Mouse (Mus musculus): ENCODE data around the gene Elp1. TPM values are rescaled to one million over a fixed set of nuclear protein-coding genes. Genes with fewer than 3 reads are reported as not detected.

Gene Elp1
- 20.2 and 44.5 TPM in 2 replicates for polyA plus RNA-seq (2011; ENCODE audit: insufficient read depth, insufficient read length, low replicate concordance, missing spikeins)

- peak within 1 kb of the TSS; percentile 85 for H3K4me3 ChIP-seq (replicated peaks; ENCODE audit: control insufficient read depth, low read depth, low read length)
- no peaks in the 10 kb centered on the region for H3K4me1 ChIP-seq (ENCODE audit: control insufficient read depth, insufficient read depth, low read length)
- WGBS: under 1% methylated on average over 72 of the region's 72 CpGs
- H3K27ac ChIP-seq (ENCODE audit: control insufficient read depth, insufficient read depth, low read depth, low read length, poor library complexity): peak within 1 kb of the TSS; percentile 15; the same call in 1 of the 2 replicates
- TF ChIP-seq POLR2A (IDR thresholded peaks at IDR 0.05; ENCODE audit: borderline replicate concordance, control insufficient read depth, low read depth, low read length) (peak; percentile 33; the same call in 1 of the 2 replicates), CTCF (IDR thresholded peaks at IDR 0.05; ENCODE audit: control insufficient read depth, insufficient read depth, low read length) (peak; percentile 2; the same call in 1 of the 2 replicates)
These were observed at the start of gene Elp1, which contains the start of gene Fam206a for GRCm38 (mm10) chr4:56801907-56802668. Gene Elp1 (minus strand): TSS chr4:56802331. Gene Fam206a (plus strand): TSS chr4:56802345.

GRCm38 (mm10) chr4:56850724-56851123 is 48.6 kb upstream of the Elp1 start:
- no peak overlapping the region for H3K4me3 ChIP-seq (replicated peaks; ENCODE audit: control insufficient read depth, low read depth, low read length)
- H3K4me1 ChIP-seq (ENCODE audit: control insufficient read depth, insufficient read depth, low read length): no peaks in the 10 kb centered on the region
- no peak overlapping the region for H3K27ac ChIP-seq (ENCODE audit: control insufficient read depth, insufficient read depth, low read depth, low read length, poor library complexity)
- TF ChIP-seq CTCF (IDR thresholded peaks at IDR 0.05; ENCODE audit: control insufficient read depth, insufficient read depth, low read length) (no peak), POLR2A (IDR thresholded peaks at IDR 0.05; ENCODE audit: borderline replicate concordance, control insufficient read depth, low read depth, low read length) (no peak)
- WGBS: 81% methylated on average over 6 of the region's 6 CpGs

GRCm38 (mm10) chr4:56848044-56848443 is 45.9 kb upstream of the Elp1 start:
- 90% methylated on average over 6 of the region's 6 CpGs for WGBS
- no peak overlapping the region for H3K4me3 ChIP-seq (replicated peaks; ENCODE audit: control insufficient read depth, low read depth, low read length)
- TF ChIP-seq POLR2A (IDR thresholded peaks at IDR 0.05; ENCODE audit: borderline replicate concordance, control insufficient read depth, low read depth, low read length) (no peak), CTCF (IDR thresholded peaks at IDR 0.05; ENCODE audit: control insufficient read depth, insufficient read depth, low read length) (no peak)
- no peaks in the 10 kb centered on the region for H3K4me1 ChIP-seq (ENCODE audit: control insufficient read depth, insufficient read depth, low read length)
- H3K27ac ChIP-seq (ENCODE audit: control insufficient read depth, insufficient read depth, low read depth, low read length, poor library complexity): no peak overlapping the region

GRCm38 (mm10) chr4:56847400-56847799 is 45.3 kb upstream of the Elp1 start:
- no peak overlapping the region for H3K4me3 ChIP-seq (replicated peaks; ENCODE audit: control insufficient read depth, low read depth, low read length)
- H3K4me1 ChIP-seq (ENCODE audit: control insufficient read depth, insufficient read depth, low read length): no peaks in the 10 kb centered on the region
- WGBS: 87% methylated on average over 3 of the region's 3 CpGs
- TF ChIP-seq POLR2A (IDR thresholded peaks at IDR 0.05; ENCODE audit: borderline replicate concordance, control insufficient read depth, low read depth, low read length) (no peak), CTCF (IDR thresholded peaks at IDR 0.05; ENCODE audit: control insufficient read depth, insufficient read depth, low read length) (no peak)
- H3K27ac ChIP-seq (ENCODE audit: control insufficient read depth, insufficient read depth, low read depth, low read length, poor library complexity): no peak overlapping the region

- H3K27ac ChIP-seq (ENCODE audit: control insufficient read depth, insufficient read depth, low read depth, low read length, poor library complexity): no peak overlapping the region
- WGBS: 82% methylated on average over 12 of the region's 12 CpGs
- TF ChIP-seq CTCF (IDR thresholded peaks at IDR 0.05; ENCODE audit: control insufficient read depth, insufficient read depth, low read length): no peak
- H3K4me1 ChIP-seq (ENCODE audit: control insufficient read depth, insufficient read depth, low read length): no peaks in the 10 kb centered on the region
- no peak overlapping the region for H3K4me3 ChIP-seq (replicated peaks; ENCODE audit: control insufficient read depth, low read depth, low read length)
These were observed 43.9 kb upstream of the Elp1 start for GRCm38 (mm10) chr4:56845896-56846533.

GRCm38 (mm10) chr4:56844911-56845310 is 42.8 kb upstream of the Elp1 start:
- WGBS: 81% methylated on average over 4 of the region's 4 CpGs
- TF ChIP-seq POLR2A (IDR thresholded peaks at IDR 0.05; ENCODE audit: borderline replicate concordance, control insufficient read depth, low read depth, low read length) (no peak), CTCF (IDR thresholded peaks at IDR 0.05; ENCODE audit: control insufficient read depth, insufficient read depth, low read length) (no peak)
- Histone ChIP-seq H3K4me3 (replicated peaks; ENCODE audit: control insufficient read depth, low read depth, low read length) (no peak overlapping the region), H3K27ac (ENCODE audit: control insufficient read depth, insufficient read depth, low read depth, low read length, poor library complexity) (no peak overlapping the region), H3K4me1 (ENCODE audit: control insufficient read depth, insufficient read depth, low read length) (no peaks in the 10 kb centered on the region)

GRCm38 (mm10) chr4:56843963-56844362 is 41.8 kb upstream of the Elp1 start:
- no peak overlapping the region for H3K27ac ChIP-seq (ENCODE audit: control insufficient read depth, insufficient read depth, low read depth, low read length, poor library complexity)
- WGBS: 84% methylated on average over 2 of the region's 2 CpGs
- H3K4me1 ChIP-seq (ENCODE audit: control insufficient read depth, insufficient read depth, low read length): no peaks in the 10 kb centered on the region
- no peak overlapping the region for H3K4me3 ChIP-seq (replicated peaks; ENCODE audit: control insufficient read depth, low read depth, low read length)
- TF ChIP-seq CTCF (IDR thresholded peaks at IDR 0.05; ENCODE audit: control insufficient read depth, insufficient read depth, low read length) (peak; percentile 23; the same call in 1 of the 2 replicates), POLR2A (IDR thresholded peaks at IDR 0.05; ENCODE audit: borderline replicate concordance, control insufficient read depth, low read depth, low read length) (no peak)

GRCm38 (mm10) chr4:56842501-56842900 is 40.4 kb upstream of the Elp1 start:
- H3K27ac ChIP-seq (ENCODE audit: control insufficient read depth, insufficient read depth, low read depth, low read length, poor library complexity): no peak overlapping the region
- 62% methylated on average over 7 of the region's 7 CpGs for WGBS
- H3K4me1 ChIP-seq (ENCODE audit: control insufficient read depth, insufficient read depth, low read length): no peaks in the 10 kb centered on the region
- H3K4me3 ChIP-seq (replicated peaks; ENCODE audit: control insufficient read depth, low read depth, low read length): no peak overlapping the region
- TF ChIP-seq CTCF (IDR thresholded peaks at IDR 0.05; ENCODE audit: control insufficient read depth, insufficient read depth, low read length) (no peak), POLR2A (IDR thresholded peaks at IDR 0.05; ENCODE audit: borderline replicate concordance, control insufficient read depth, low read depth, low read length) (no peak)

Measured in bone marrow, adult 2 months (tissue).